Comparison of ENCODE assay signal across 24 mouse cellular contexts in the genomic region with DNA sequence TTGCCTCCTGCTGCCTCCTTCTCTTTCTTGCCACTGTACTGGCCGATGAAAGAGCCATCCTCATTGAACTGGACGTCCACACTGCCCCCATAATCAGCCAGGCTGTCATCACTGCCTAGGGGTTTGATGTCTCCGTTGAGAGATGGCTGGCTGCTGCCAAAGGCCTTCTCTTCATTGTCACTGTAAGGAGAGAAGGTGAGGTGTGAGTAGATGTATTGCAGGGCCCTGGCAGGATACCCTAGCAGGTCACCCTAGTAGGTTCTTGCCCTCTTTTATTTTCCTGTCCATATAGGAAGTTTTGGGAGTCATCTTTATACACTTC. TPM values are rescaled to one million over a fixed set of nuclear protein-coding genes. Genes with fewer than 3 reads are reported as not detected.
"Had no signal": no experiment of that assay in that cellular context is flagged by ENCODE, and none has a peak within 500 bp of the region (broad histone marks: within the 10 kb centered on the region; RNA-seq: fewer than 3 reads in every experiment).

No protein-coding gene starts in this region.

- H3K9me3 ChIP-seq: liver, embryonic 13.5 days had no signal

- DNase-seq: kidney, postnatal 25 days; layer of hippocampus, adult 9-11 months; liver, embryonic 13.5 days; lung, adult 2 months; lung, postnatal 14 days; lung, postnatal 4 days; midbrain, embryonic 14.5 days; thymus, adult 2 months; thymus, postnatal 14 days; thymus, postnatal 4 days had no signal

- H3K27ac ChIP-seq: kidney, postnatal 0 days; layer of hippocampus, adult 2 months; liver, embryonic 13.5 days; stomach, postnatal 0 days had no signal

- H3K9ac ChIP-seq: liver, embryonic 13.5 days had no signal

- H3K27me3 ChIP-seq: liver, embryonic 13.5 days had no signal

- H3K4me3 ChIP-seq: layer of hippocampus, adult 2 months; liver, embryonic 13.5 days had no signal

- H3K4me1 ChIP-seq: liver, embryonic 13.5 days had no signal

- H3K36me3 ChIP-seq: liver, embryonic 13.5 days had no signal

- H3K4me2 ChIP-seq: liver, embryonic 13.5 days; midbrain, embryonic 11.5 days had no signal

RNA-seq across cellular contexts. Expression of a gene that starts 36.9 kb away (rescaled TPM):
- total RNA-seq: layer of hippocampus, adult 2 months; layer of hippocampus, postnatal 25 days; left cerebral cortex, adult 18-20 months; left cerebral cortex, postnatal 10 days; left cerebral cortex, postnatal 36 days; liver, adult 2 months; megakaryocyte-erythroid progenitor cell, adult 5-6 weeks; midbrain, postnatal 0 days had no signal
- polyA plus RNA-seq: limb, embryonic 14.5 days; liver, adult 2 months; lung, adult 2 months; midbrain, embryonic 11.5 days; midbrain, embryonic 14.5 days; midbrain, postnatal 0 days; neural tube, embryonic 11.5 days; stomach, embryonic 14.5 days had no signal
